Mouse (Mus musculus) mouse trophoblast stem cell (cell line): ENCODE data around the gene Stfa3.
"Not testable (repeated sequence)": the region's sequence is repeated elsewhere in the genome, so short reads cannot be mapped to it uniquely, and the experiment has no call there.

Experiments
- in situ Hi-C, 2 experiments: fragments of 300-500 bp; cut with MseI, MboI; formaldehyde crosslinking; loops; 2 replicates in 1 of 2; 3 replicates in 1 of 2; pipeline ENCODE4 v1.15.1; 2025

Gene Stfa3

DNA sequence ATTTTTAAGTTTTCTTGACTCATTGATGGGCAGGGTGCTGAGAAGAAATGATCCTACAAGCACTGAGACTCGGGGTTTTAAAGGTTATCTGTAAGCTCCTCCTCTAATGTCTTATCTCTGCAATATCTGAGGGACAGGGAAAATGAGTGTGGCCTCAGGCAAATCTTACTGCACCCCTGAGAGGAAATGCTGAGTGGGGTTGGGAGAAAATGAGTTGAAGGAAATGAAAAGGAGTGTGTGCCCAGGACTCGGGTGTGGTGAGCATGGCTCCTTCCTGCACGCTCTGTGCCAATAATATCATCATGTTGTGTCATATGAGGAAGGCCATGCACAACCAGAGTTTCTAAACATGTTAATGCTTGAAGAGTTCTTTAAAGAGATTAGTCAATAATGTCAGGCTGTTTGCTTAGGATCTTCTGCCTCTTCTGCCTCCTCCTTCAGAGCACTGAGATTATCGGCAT is at the start of gene Stfa3:
Gene Stfa3, minus strand, starts transcription at position 51 of the 461 bp plus-strand sequence.
- in situ Hi-C loops: loop anchor here (25.0 kb wide), 1 partner anchor 368 kb away; no protein-coding TSS in a partner anchor

DNA sequence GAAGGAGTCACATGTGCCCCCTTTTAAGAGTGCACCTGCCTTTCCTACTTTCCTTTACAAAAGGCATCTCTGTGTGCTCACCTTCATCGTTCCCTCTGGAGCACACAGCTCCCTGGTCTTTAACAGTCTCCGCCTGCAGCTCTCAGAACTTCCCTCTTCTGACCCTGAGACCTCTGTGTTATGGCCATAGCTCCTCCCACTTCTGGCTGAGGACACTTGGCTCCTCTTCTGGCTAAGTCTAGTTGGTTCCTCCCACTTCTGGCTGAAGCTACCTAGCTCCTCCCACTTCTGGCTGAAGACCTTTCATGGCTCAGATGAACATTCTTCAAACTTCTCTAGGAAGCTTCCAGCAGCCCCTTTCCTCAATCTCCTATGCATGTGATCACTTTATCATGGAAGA is 47.1 kb upstream of the Stfa3 start:
- in situ Hi-C loops: no loop called here

DNA sequence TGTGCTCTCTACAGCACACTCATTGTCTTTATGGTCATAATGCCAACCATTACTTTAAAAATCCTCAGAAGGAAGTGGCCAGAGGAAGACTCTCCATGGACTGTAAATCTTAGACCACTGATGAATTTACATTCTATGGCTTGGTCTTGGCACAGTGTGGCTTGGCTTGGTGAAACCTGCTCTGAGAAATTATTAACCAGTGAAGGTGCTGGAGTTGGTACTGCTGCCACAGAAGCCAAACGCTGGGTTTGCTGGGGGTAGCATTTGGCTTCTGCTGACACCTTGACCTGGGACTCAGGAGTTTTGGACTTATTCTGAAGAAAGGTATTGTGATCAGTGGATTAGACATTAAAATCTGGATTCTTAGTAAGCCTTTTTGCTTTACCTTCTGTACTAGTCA is 37.2 kb upstream of the Stfa3 start:
- in situ Hi-C loops: no loop called here

DNA sequence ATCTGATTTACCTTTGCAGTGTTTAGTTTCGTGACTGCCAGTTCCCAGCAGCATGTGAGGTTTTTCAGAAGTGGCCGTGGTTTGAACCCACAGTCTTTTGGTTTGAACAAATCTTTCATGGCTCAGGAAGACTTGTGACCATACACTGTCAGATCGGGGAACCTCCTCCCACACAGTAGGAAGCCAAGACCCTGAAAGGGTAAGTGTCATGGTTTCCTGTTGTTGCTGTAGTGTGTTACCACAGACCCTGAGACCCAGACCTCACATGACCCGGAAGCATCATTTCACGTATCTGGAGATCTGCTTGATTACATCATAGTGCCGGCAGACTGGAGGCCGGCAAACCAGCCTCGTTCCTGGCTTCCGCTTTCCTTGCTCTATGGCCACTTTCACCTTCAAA is 21.7 kb upstream of the Stfa3 start:
- in situ Hi-C loops: loop anchor here (10.0 kb wide), 1 partner anchor 238 kb away; no protein-coding TSS in a partner anchor

DNA sequence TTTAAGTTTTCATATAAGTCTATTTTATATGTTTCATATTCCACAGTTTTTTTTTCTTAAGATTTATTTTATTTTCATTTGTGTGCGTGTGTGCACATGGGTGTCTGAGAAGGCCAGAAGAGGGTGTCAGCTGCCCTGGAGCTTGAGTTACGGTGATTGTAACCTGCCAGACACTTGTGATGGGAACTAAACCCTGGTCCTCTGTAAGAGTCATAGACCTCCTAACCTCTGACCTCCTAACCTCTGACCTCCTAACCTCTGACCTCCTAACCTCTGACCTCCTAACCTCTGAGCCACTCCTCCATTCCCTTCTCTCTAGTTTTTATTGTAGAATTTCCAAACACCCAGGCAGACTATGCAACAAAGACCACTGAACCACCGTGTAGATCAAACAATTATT is 20.3 kb upstream of the Stfa3 start:
- in situ Hi-C loops: loop anchor here (10.0 kb wide), 1 partner anchor 239 kb away; no protein-coding TSS in a partner anchor

DNA sequence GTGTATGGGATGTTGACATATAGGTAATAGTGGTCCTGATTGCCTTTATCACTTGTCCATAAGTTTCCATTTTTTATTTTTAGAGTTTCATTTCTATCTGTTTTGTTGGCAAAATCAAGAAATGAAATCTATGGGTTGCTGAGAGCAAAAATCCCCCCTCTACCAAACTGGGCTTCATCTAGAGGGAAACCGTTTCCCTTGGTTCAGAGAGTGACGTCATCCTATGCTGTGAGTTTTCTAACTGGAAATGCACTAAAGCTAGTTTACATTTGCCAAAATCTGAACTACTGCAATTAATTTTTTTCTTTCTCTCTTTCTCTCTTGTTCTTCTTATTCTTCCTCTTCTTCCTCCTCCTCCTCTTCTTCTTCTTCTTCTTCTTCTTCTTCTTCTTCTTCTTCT is 19.7 kb upstream of the Stfa3 start:
- in situ Hi-C loops: loop anchor here (5.0 to 25.0 kb wide), 4 partner anchors 240 to 388 kb away; no protein-coding TSS in a partner anchor

DNA sequence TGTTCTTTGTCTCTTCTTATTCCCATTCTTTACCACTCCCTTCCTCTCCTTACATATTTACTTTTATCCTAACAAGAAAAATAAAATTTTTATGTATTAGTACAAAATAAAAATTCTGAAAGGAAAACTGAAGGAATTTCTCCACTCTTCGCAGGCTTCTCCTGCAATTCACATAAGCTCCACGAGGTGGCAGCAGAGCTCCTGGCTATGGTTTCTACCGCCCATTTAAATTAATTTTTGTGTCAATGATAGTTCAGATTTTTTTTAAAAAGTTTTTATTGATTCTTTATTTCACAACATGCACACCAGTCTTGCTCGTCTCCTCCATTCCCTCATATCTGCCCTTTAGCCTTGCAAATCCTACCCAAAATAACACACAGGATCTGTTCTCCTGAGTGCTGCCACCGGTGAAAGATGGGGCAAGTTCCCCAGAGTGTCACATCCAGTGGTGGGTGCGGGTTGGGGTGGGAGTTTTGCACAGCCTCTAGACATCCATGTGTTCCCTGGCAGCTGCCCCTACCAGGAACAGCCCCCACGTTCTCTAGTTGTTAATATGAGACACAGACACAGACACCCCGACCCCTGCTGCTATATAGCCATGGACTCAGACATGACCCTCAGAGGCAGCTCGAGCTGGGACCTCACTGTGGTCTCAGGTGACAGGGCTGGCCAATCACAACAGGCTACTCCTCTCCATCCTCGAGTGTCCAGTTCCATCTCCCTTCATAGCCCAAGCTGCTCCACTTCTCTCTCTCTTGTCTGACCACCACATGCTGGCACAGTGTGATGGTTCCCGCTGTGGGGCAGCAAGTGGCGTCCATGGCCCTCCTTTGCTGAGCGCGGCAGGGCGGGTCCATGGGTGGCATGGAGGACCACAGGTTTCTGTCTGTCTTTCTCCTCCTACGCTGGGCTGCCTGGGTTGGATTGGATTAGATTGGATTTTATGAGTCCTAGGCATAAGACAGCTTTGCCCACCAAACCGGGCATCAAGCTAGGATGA is 18.3 kb upstream of the Stfa3 start:
- in situ Hi-C loops: loop anchor here (5.0 to 25.0 kb wide), 4 partner anchors 241 to 386 kb away; no protein-coding TSS in a partner anchor

DNA sequence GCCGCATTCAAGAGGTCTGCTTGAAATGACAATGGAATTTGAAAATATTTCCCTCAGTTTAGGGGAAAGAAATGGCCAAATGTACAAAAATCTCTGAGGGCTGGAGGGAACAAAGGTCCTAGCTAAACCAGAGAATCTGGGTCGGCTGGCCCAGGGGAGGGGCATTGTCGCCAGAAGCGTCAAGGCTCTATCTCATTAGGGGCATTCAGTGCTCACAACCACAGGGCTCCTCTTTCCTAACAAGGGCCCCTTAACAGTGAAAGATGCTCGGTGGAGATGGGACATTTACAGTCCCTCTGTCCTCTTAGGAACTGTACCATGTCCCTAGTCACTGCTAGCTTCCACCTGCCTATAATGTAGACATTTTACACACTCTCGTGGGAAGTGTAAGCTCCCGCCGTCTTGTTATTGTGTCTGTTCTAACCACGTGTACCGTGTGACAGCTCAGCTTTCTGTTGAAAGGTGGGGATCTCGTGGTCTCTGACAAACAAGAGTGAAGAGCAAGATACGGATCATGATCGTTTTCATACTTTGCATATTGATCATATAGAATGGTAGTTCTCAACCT is 16.0 kb upstream of the Stfa3 start:
- in situ Hi-C loops: loop anchor here (5.0 to 25.0 kb wide), 4 partner anchors 244 to 384 kb away; no protein-coding TSS in a partner anchor

DNA sequence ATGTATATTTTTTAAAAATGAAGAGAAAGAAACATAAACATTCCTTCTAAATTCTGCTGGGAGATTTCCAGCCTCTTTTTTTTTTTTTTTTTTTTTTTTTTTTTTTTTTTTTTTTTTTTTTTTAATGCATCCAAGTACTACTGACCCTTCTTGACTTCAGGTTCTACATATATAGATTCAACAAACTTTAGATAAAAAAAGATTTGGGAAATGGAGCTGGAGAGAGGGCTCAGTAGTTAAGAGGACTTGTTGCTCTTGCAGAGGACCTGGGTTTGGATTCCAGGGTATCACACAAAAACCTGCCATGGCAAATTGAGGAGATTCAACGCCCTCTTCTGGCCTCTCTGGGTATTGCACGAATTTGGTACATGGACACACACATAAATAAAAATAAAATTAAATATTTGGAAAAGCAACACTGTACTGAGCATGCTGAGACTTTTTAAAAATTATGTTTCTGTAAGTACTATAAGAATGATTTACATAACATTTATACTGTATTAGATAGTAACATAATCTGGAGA is 14.8 kb upstream of the Stfa3 start:
- in situ Hi-C loops: loop anchor here (5.0 to 25.0 kb wide), 4 partner anchors 245 to 383 kb away; no protein-coding TSS in a partner anchor

DNA sequence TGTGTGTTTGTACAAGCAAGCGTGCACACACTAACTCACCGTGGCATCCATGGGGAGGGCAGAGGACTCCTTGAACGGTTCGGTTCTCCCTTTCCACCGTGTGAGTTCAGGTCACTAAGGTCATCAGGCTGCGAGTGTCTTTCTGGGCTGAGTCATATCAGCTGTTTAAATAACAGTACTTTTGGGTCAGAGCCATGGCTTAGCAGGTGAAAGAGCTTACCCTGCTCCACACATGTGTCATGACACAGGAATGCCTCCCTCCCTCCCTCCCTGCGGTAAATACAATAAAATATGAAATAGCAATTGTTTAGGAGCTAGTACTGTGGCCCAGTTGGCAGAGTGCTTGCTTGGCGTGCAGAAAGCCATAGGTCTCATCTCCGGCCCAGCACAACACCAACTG is 14.2 kb upstream of the Stfa3 start:
- in situ Hi-C loops: loop anchor here (25.0 kb wide), 1 partner anchor 382 kb away; no protein-coding TSS in a partner anchor

DNA sequence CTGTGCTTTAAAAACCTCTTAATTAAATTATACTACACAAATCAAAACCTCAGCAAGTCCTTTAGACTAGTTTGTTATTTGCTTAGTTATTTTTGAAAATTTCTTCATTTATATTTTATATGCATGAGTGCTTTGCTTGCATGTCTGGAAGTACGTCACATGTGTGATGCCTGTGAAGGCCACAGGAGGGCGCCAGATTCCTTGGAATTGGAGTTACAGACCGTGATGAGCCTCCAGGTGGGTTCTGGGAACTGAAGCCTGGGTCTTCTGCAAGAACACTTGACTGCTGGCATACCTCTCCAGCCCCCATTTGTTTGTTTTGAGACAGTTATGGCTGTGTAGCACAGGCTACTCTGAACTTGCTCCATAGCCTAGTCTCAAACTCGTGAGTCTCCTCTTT is 13.7 kb upstream of the Stfa3 start:
- in situ Hi-C loops: loop anchor here (25.0 kb wide), 1 partner anchor 382 kb away; no protein-coding TSS in a partner anchor

DNA sequence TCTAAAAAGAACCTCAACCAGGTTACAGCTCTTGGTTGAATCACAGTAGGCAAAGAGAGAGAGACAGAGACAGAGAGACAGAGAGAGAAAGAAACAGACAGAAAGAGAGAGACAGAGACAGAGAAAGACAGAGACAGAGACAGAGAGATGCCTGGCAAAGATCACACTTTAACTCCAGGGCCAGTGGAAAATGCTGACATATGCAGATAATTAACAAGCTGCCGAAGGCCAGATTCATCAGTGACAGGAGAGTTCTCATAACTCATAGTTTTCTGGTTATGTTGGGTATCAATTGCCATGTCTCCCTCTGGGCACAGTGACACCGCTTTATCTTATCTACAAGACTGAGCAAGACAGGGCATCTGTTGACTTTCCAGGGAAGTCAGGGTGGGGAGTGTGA is 12.7 kb upstream of the Stfa3 start:
- in situ Hi-C loops: loop anchor here (25.0 kb wide), 1 partner anchor 381 kb away; no protein-coding TSS in a partner anchor

DNA sequence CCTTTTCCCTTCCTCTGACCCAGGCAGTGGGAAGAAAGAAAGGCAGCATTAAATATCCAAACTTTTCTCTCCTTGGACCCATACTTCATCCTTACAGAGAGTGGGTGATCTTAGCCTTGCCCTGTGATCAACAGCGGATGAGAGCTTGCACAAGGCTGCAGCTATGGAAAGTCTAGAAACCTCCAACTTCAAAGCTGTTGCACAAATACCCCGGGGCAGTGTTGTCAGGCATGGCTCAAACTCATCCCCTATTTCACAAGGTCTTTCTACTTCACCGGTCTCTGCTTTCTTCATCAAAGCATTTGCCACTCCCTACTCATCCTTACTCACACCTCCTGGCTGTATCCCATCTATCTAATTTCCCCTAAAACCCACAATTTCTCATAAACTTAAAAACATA is 10.2 kb upstream of the Stfa3 start:
- in situ Hi-C loops: loop anchor here (25.0 kb wide), 1 partner anchor 378 kb away; no protein-coding TSS in a partner anchor

DNA sequence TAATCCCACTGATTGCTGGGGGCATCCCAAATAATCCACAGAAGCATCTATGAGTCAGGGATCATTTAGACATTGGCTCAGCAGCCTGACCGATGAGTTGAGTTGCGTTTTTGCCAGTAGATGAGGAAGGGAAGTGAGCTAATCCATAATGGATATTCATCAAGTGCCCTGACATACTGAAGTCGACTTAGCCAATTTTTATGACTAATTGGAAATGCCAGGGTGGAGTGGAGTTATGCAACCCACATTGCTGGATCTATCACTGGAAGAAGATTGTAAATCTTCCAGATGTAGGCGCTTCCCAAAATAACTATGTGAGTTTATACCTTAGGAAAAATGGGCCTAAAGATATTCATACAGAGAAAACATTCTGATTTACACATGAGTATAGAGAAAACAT is 8.9 kb upstream of the Stfa3 start:
- in situ Hi-C loops: loop anchor here (25.0 kb wide), 1 partner anchor 377 kb away; no protein-coding TSS in a partner anchor

DNA sequence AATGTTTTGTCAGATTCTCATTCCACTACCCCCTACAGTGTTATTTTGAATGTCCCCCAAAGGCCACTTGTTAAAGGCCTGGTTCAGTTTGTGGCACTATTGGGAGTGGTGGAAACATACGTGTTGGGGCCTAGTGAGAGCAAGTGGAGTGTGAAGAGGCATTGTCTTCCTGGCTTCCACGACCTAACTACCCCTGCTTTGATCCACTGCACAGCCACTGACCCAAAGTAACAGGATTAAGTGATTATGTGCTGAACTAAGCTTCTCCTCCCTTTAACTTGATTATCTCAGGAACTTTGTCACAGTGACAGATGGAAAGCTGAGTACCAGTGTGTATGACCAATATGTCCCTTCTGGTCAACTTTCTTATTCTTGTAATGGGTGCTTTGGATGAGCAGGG is 5.2 kb upstream of the Stfa3 start:
- in situ Hi-C loops: loop anchor here (25.0 kb wide), 1 partner anchor 373 kb away; no protein-coding TSS in a partner anchor

DNA sequence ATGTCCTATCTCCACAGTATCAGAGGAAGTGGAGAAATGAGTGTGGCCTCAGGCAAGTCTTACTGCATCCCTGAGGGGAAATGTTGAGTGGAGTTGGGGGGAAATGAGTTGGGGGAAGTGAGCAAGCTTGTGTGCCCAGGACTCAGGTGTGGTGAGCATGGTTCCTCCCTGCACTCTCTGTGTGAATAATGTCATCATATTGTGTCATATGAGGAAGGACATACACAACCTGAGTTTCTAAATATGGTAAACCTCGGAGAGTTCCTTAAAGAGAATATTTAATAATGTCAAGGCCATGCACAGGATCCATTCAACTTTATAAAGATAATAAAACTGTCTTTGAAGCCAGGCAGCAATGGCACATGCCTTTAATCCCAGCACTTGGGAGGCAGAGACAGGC is 34.2 kb downstream of the Stfa3 start:
- in situ Hi-C loops: not testable (repeated sequence)

DNA sequence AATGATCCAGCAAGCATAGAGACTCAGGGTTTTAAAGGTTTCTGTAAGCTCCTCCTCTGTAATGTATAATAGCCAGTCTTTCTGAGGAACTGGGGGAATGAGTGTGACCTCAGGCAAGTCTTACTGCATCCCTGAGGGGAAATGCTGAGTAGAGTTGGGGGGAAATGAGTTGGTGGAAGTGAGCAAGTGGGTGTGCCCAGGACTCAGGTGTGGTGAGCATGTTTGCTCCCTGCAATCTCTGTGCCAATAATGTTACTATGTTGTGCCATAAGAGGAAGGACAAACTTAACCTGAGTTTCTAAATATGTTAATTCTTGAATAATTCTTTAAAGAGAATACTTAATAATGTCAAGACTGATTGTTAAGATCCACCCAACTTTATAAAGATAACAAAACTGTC is 46.8 kb downstream of the Stfa3 start, which contains the start of gene Stfa2:
Gene Stfa2, minus strand, starts transcription at position 101 of the 400 bp plus-strand sequence.
- in situ Hi-C loops: no loop called here
